Mouse (Mus musculus) midbrain, postnatal 0 days (tissue): Measurements from ENCODE around the gene Myh7b. TPM values are rescaled to one million over a fixed set of nuclear protein-coding genes. Genes with fewer than 3 reads are reported as not detected.

Experiments
- ATAC-seq: fragments of 200-750 bp; cut with Nextera tagmentation; 2 replicates; pipeline ENCODE4 v1.8.0; 2017; ENCODE audit warnings: moderate number of reproducible peaks, mild to moderate bottlenecking, moderate TSS enrichment, moderate library complexity; ENCODE audit not compliant: low FRiP score
- DNase-seq: peaks from one replicate; pipeline ENCODE4 v3.0.0-alpha.2; 2015; ENCODE audit warnings: low spot score
- H3K27ac ChIP-seq: fragments of 300-500 bp; sonication (generic); 2 replicates; pipeline ENCODE4 v1.5.1; 2014; ENCODE audit warnings: low read depth, mild to moderate bottlenecking, low read length, mixed read lengths
- H3K27me3 ChIP-seq: fragments of 300-500 bp; sonication (generic); 2 replicates; pipeline ENCODE4 v1.6.1; 2014; ENCODE audit warnings: low read length, control low read depth, mixed read lengths; ENCODE audit not compliant: insufficient read depth
- H3K36me3 ChIP-seq: fragments of 300-500 bp; sonication (generic); 2 replicates; pipeline ENCODE4 v1.6.1; 2014; ENCODE audit warnings: low read length, control low read depth, mixed read lengths; ENCODE audit not compliant: insufficient read depth
- H3K4me1 ChIP-seq: fragments of 300-500 bp; sonication (generic); 2 replicates; pipeline ENCODE4 v1.6.1; 2014; ENCODE audit warnings: mild to moderate bottlenecking, control low read depth, antibody characterized with exemption, low read length, mixed read lengths; ENCODE audit not compliant: insufficient read depth
- H3K4me2 ChIP-seq: fragments of 300-500 bp; sonication (generic); 2 replicates; pipeline ENCODE4 v1.6.1; 2014; ENCODE audit warnings: low read depth, mild to moderate bottlenecking, low read length, mixed read lengths; ENCODE audit not compliant: poor library complexity, severe bottlenecking
- H3K4me3 ChIP-seq: fragments of 300-500 bp; sonication (generic); 2 replicates; pipeline ENCODE4 v1.5.1; 2014; ENCODE audit warnings: low read depth, mild to moderate bottlenecking, low read length, moderate library complexity
- H3K9ac ChIP-seq: fragments of 300-500 bp; sonication (generic); replicated peaks from 2 replicates; pipeline ENCODE4 v1.6.1; 2014; ENCODE audit warnings: mild to moderate bottlenecking, low read length, moderate library complexity, mixed read lengths; ENCODE audit not compliant: poor library complexity, severe bottlenecking
- H3K9me3 ChIP-seq: fragments of 300-500 bp; sonication (generic); 2 replicates; pipeline ENCODE4 v1.6.1; 2016; ENCODE audit warnings: low read length, control low read depth
- CTCF ChIP-seq: IDR thresholded peaks from 2 replicates; pipeline ENCODE4 v1.5.1; 2016; ENCODE audit warnings: antibody characterized with exemption, mild to moderate bottlenecking
- WGBS: fragments of 180-500 bp; shearing (Covaris S2); extraction: QIAGEN DNeasy Blood & Tissue Kit; methylation state at CpG from one replicate; pipeline ENCODE4 v1.1.7; 2014; 5-methylcytosine and 5-hydroxymethylcytosine counted together
- polyA plus RNA-seq: library from polyadenylated mRNA; unstranded; fragments of >200 nt; fragmentation: Nextera tagmentation; extraction: Ambion mirVana; gene quantifications from 2 replicates; pipeline ENCODE4 v1.2.1, GENCODE M21; 2015
- total RNA-seq: library from RNA; depleted of rRNA; stranded (reverse); fragments of >200 nt; gene quantifications from 2 replicates; pipeline ENCODE4 v1.2.3, GENCODE M21; 2014

Myh7b gene
- total and polyA plus RNA-seq, 2 experiments from 2014 or later: 0.38 to 3.4 TPM

DNA sequence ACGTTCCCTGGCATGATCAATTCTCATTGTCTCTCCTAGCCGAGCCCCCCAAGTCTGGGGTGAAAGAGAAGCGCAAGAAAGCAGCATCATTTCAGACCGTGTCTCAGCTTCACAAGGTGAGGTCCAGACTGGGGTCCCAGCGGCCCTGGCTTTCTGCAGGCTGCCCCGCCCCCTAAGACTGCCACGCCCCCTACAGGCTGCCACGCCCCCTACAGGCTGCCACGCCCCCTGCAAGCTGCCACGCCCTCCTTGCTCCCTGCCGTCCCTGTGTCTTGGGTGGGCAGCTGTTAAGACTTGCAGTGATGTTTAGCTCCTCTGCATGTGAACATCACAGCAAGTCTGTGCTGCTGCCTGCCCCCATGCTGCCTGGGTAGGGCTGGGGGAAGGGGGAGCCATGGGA lies 11.6 kb downstream of the Myh7b start:
- no peak overlapping the region for H3K9ac ChIP-seq
- DNase-seq (no peak), ATAC-seq (no peak)
- no peaks in the 10 kb centered on the region for H3K4me1 ChIP-seq
- H3K27me3 ChIP-seq: peaks cover 3% of the 10 kb centered on the region; the same call in 1 of the 2 replicates
- H3K27ac ChIP-seq: no peak overlapping the region
- no peak overlapping the region for H3K4me3 ChIP-seq
- no peak overlapping the region for H3K4me2 ChIP-seq
- H3K9me3 ChIP-seq: no peaks in the 10 kb centered on the region
- H3K36me3 ChIP-seq: no peaks in the 10 kb centered on the region
- WGBS: 45% methylated on average over 10 of the region's 11 CpGs
- TF ChIP-seq CTCF: no peak

DNA sequence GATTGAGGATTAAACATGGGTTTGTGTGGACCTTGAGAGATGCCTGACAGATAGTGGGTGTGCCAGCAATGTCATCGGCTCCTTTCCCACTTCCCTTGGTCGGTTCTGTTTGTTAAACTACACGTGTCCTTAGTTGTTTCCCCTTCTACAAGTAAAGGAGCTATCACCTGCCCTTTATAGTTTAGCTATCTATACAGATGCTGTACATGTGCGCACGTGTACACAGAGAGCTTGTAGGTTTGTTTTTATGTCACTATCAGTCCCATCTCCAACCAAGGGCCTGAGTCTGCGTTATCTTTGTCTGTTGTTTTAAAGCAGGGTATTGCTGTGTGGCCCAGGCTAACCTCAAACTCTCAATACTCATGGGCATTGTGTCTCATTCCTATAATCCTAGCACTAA lies 13.0 kb downstream of the Myh7b start:
- Histone ChIP-seq H3K9ac (no peak overlapping the region), H3K36me3 (no peaks in the 10 kb centered on the region), H3K27ac (no peak overlapping the region), H3K9me3 (no peaks in the 10 kb centered on the region), H3K4me2 (no peak overlapping the region), H3K4me1 (no peaks in the 10 kb centered on the region; the same call in 1 of the 2 replicates), H3K4me3 (no peak overlapping the region), H3K27me3 (peaks cover 3% of the 10 kb centered on the region; the same call in 1 of the 2 replicates)
- 82% methylated on average over 6 of the region's 6 CpGs for WGBS
- no peak for TF ChIP-seq CTCF
- DNase-seq (no peak), ATAC-seq (no peak)

- DNase-seq (peak; percentile 72), ATAC-seq (no peak)
- no peak overlapping the region for H3K27ac ChIP-seq
- H3K4me2 ChIP-seq: no peak overlapping the region
- WGBS: 42% methylated on average over 10 of the region's 10 CpGs
- H3K4me1 ChIP-seq: no peaks in the 10 kb centered on the region; the same call in 1 of the 2 replicates
- peaks cover 3% of the 10 kb centered on the region; the same call in 1 of the 2 replicates for H3K27me3 ChIP-seq
- no peak overlapping the region for H3K4me3 ChIP-seq
- no peak overlapping the region for H3K9ac ChIP-seq
- H3K9me3 ChIP-seq: no peaks in the 10 kb centered on the region
- peak; percentile 83 for TF ChIP-seq CTCF
- no peaks in the 10 kb centered on the region for H3K36me3 ChIP-seq
These were observed 13.7 kb downstream of the Myh7b start for GRCm38 (mm10) chr2:155624730-155625129.

DNA sequence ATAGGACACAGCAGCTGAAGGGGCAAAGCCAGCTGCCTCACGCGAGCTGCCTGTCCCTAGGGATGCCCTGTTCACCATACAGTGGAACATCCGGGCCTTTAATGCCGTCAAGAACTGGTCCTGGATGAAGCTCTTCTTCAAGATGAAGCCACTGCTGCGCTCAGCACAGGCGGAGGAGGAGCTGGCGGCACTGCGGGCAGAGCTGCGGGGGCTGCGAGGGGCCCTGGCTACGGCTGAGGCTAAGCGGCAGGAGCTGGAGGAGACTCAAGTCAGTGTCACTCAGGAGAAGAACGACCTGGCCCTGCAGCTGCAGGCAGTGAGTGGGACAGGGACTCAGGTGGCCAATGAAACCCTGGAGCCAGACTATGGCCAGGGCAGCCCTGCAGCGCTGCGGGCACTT lies 15.3 kb downstream of the Myh7b start:
- no peaks in the 10 kb centered on the region; the same call in 1 of the 2 replicates for H3K4me1 ChIP-seq
- H3K9me3 ChIP-seq: no peaks in the 10 kb centered on the region
- H3K4me3 ChIP-seq: no peak overlapping the region
- H3K27me3 ChIP-seq: peaks cover 3% of the 10 kb centered on the region; the same call in 1 of the 2 replicates
- H3K27ac ChIP-seq: no peak overlapping the region
- ATAC-seq (no peak), DNase-seq (no peak)
- H3K36me3 ChIP-seq: no peaks in the 10 kb centered on the region
- no peak overlapping the region for H3K9ac ChIP-seq
- no peak for TF ChIP-seq CTCF
- no peak overlapping the region for H3K4me2 ChIP-seq
- WGBS: 56% methylated on average over 15 of the region's 15 CpGs

DNA sequence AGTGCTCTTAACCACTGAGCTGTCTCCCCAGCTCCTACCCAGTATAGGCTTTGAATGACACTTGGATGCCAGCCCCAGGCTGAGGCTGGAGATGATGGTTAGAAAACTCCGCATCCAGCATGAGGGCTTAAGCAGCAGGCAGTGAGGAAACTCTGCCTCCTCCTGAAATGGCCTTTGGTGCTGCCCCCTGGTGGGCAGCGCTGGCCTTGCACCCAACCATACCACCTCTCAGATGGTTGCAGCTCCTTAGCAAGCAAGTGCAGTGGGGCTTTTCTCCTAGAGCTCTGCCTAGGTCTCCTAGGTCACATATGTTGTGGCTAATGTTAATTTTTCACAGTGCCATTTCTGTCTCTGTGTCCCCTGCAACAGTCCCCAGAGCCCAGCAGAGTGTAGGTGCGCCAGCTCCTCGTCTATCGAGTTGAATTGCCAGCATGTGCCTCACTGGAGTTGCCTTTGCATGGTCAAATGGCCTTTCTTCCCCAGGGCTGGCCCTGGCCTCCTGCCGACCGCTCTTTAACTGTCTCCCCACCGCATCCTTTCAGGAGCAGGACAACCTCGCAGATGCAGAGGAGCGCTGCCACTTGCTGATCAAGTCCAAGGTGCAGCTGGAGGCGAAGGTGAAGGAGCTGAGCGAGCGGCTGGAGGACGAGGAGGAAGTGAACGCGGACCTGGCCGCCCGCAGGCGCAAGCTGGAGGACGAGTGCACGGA lies 16.2 kb downstream of the Myh7b start:
- TF ChIP-seq CTCF: peak; percentile 95
- WGBS: 51% methylated on average over 21 of the region's 21 CpGs
- H3K27ac ChIP-seq: no peak overlapping the region
- DNase-seq (peak; percentile 80), ATAC-seq (no peak)
- no peak overlapping the region for H3K9ac ChIP-seq
- peaks cover 6% of the 10 kb centered on the region; the same call in 1 of the 2 replicates for H3K27me3 ChIP-seq
- no peaks in the 10 kb centered on the region for H3K9me3 ChIP-seq
- H3K4me2 ChIP-seq: no peak overlapping the region
- H3K4me1 ChIP-seq: no peaks in the 10 kb centered on the region; the same call in 1 of the 2 replicates
- no peak overlapping the region for H3K4me3 ChIP-seq
- peaks cover 3% of the 10 kb centered on the region for H3K36me3 ChIP-seq

DNA sequence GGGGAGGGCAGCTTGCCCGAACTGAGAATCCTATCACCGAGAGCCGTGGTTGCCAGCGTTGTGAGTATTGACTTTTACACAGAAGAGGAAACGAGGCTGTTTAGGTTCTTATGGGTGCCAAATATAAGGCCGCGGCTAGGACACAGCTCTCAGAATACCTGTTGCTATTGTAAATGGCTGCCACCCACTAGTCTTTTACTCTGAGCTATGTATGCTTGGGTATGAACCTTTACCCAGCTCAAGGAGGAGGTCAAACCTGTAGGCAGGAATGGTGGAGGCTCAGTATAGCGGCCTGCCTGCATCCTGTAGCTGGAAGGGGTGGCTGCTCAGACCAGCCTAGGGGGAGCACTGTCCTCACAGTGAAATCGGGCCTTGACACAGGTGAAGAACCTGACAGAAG lies 17.1 kb downstream of the Myh7b start:
- DNase-seq (no peak), ATAC-seq (no peak)
- H3K27me3 ChIP-seq: 0 out of 2 replicates have a peak, but pooled peaks cover 14% of the 10 kb centered on the region
- H3K4me1 ChIP-seq: no peaks in the 10 kb centered on the region; the same call in 1 of the 2 replicates
- H3K9ac ChIP-seq: no peak overlapping the region
- H3K4me3 ChIP-seq: no peak overlapping the region
- TF ChIP-seq CTCF: no peak
- H3K36me3 ChIP-seq: peaks cover 12% of the 10 kb centered on the region
- no peak overlapping the region for H3K27ac ChIP-seq
- 91% methylated on average over 9 of the region's 9 CpGs for WGBS
- no peak overlapping the region for H3K4me2 ChIP-seq
- H3K9me3 ChIP-seq: no peaks in the 10 kb centered on the region
